Mouse (Mus musculus) heart, adult 2 months (tissue): ENCODE data around the gene Tnfaip8l2.

Source experiments
- CTCF ChIP-seq: fragments of 200-600 bp; IDR thresholded peaks from 2 replicates; pipeline ENCODE4 v1.8.1; 2022; ENCODE audit warnings: antibody characterized with exemption, mild to moderate bottlenecking, moderate library complexity
- EP300 ChIP-seq: fragments of 200-500 bp; IDR thresholded peaks from 2 replicates; pipeline ENCODE4 v1.6.1; 2011; ENCODE audit warnings: low read depth, low read length, control low read depth; ENCODE audit not compliant: insufficient read depth
- POLR2A ChIP-seq: fragments of 200-500 bp; IDR thresholded peaks from 2 replicates; pipeline ENCODE4 v1.6.1; 2011; ENCODE audit warnings: mild to moderate bottlenecking, low read depth, low read length, control low read depth; ENCODE audit not compliant: insufficient read depth

- TF ChIP-seq CTCF (no peak), POLR2A (no peak), EP300 (no peak)
These were observed 20.1 kb upstream of the Tnfaip8l2 start for GRCm38 (mm10) chr3:95162345-95162628.
